In genomic region chr3:156527231-156527995, GRCm38 (mm10) we compare ENCODE assay signal across 24 mouse cellular contexts. TPM values are rescaled to one million over a fixed set of nuclear protein-coding genes. Genes with fewer than 3 reads are reported as not detected.
DNase-seq lines count a peak whose midpoint lies in the region; ATAC-seq lines count a peak whose summit lies in the region.
"Had no signal": no experiment of that assay in that cellular context is flagged by ENCODE, and none has a peak within 500 bp of the region (broad histone marks: within the 10 kb centered on the region; RNA-seq: fewer than 3 reads in every experiment).

No protein-coding gene starts in this region.

- no peak overlapping the region for H3K27ac ChIP-seq in midbrain, embryonic 11.5 days (ENCODE audit: low read depth, low read length)
- no peak overlapping the region for H3K27ac ChIP-seq in midbrain, embryonic 14.5 days (replicated peaks; ENCODE audit: low read depth, low read length)
- peak overlapping the region; percentile 24; the same call in 1 of the 2 replicates for H3K27ac ChIP-seq in forebrain, embryonic 16.5 days (ENCODE audit: low read length)
- H3K27ac ChIP-seq in embryonic facial prominence, embryonic 10.5 days (replicated peaks), result no peak overlapping the region
- H3K27ac ChIP-seq: layer of hippocampus, adult 2 months; limb, embryonic 12.5 days; liver, embryonic 12.5 days; midbrain, embryonic 12.5 days had no signal

- H3K9me3 ChIP-seq in midbrain, embryonic 11.5 days (ENCODE audit: control insufficient read depth, low read length), result no peaks in the 10 kb centered on the region
- H3K9me3 ChIP-seq in midbrain, embryonic 14.5 days (ENCODE audit: control insufficient read depth, low read length), result no peaks in the 10 kb centered on the region
- H3K9me3 ChIP-seq in forebrain, embryonic 16.5 days (ENCODE audit: control insufficient read depth, low read length), result no peaks in the 10 kb centered on the region
- no peaks in the 10 kb centered on the region for H3K9me3 ChIP-seq in embryonic facial prominence, embryonic 10.5 days
- H3K9me3 ChIP-seq: hindbrain, embryonic 13.5 days; limb, embryonic 12.5 days; liver, embryonic 12.5 days; midbrain, embryonic 12.5 days had no signal

- H3K36me3 ChIP-seq in midbrain, embryonic 11.5 days (ENCODE audit: control insufficient read depth, insufficient read depth, low read length), result no peaks in the 10 kb centered on the region
- no peaks in the 10 kb centered on the region for H3K36me3 ChIP-seq in midbrain, embryonic 14.5 days (ENCODE audit: control insufficient read depth, insufficient read depth, low read length)
- H3K36me3 ChIP-seq in forebrain, embryonic 16.5 days (ENCODE audit: control insufficient read depth, insufficient read depth), result no peaks in the 10 kb centered on the region
- H3K36me3 ChIP-seq in embryonic facial prominence, embryonic 10.5 days (replicated peaks), result no peaks in the 10 kb centered on the region
- H3K36me3 ChIP-seq: hindbrain, embryonic 13.5 days; limb, embryonic 12.5 days; liver, embryonic 12.5 days; midbrain, embryonic 12.5 days had no signal

- H3K4me3 ChIP-seq in midbrain, embryonic 11.5 days (ENCODE audit: low read depth, low read length), result no peak overlapping the region
- H3K4me3 ChIP-seq in midbrain, embryonic 14.5 days (replicated peaks; ENCODE audit: low read depth, low read length), result no peak overlapping the region
- no peak overlapping the region for H3K4me3 ChIP-seq in forebrain, embryonic 16.5 days (replicated peaks; ENCODE audit: low read length)
- no peak overlapping the region for H3K4me3 ChIP-seq in embryonic facial prominence, embryonic 10.5 days
- H3K4me3 ChIP-seq: hindbrain, embryonic 13.5 days; limb, embryonic 12.5 days; liver, embryonic 12.5 days; midbrain, embryonic 12.5 days had no signal

- no peaks in the 10 kb centered on the region for H3K4me1 ChIP-seq in midbrain, embryonic 11.5 days (ENCODE audit: control insufficient read depth, insufficient read depth, low read length)
- 0 out of 2 replicates have a peak, but pooled peaks cover 7% of the 10 kb centered on the region for H3K4me1 ChIP-seq in midbrain, embryonic 14.5 days (ENCODE audit: control insufficient read depth, insufficient read depth, low read length)
- peaks cover 9% of the 10 kb centered on the region for H3K4me1 ChIP-seq in forebrain, embryonic 16.5 days (replicated peaks; ENCODE audit: control insufficient read depth, insufficient read depth, low read length)
- H3K4me1 ChIP-seq in embryonic facial prominence, embryonic 10.5 days, result no peaks in the 10 kb centered on the region
- H3K4me1 ChIP-seq: hindbrain, embryonic 13.5 days; limb, embryonic 12.5 days; liver, embryonic 12.5 days; midbrain, embryonic 12.5 days had no signal

- no peaks in the 10 kb centered on the region for H3K27me3 ChIP-seq in midbrain, embryonic 11.5 days (ENCODE audit: control insufficient read depth, insufficient read depth, low read length)
- no peaks in the 10 kb centered on the region for H3K27me3 ChIP-seq in midbrain, embryonic 14.5 days (ENCODE audit: control insufficient read depth, insufficient read depth, low read length)
- H3K27me3 ChIP-seq in forebrain, embryonic 16.5 days (replicated peaks; ENCODE audit: control insufficient read depth, insufficient read depth, low read length), result no peaks in the 10 kb centered on the region
- no peaks in the 10 kb centered on the region for H3K27me3 ChIP-seq in embryonic facial prominence, embryonic 10.5 days (replicated peaks; ENCODE audit: low read depth, poor library complexity, severe bottlenecking)
- H3K27me3 ChIP-seq: hindbrain, embryonic 13.5 days; limb, embryonic 12.5 days; liver, embryonic 12.5 days; midbrain, embryonic 12.5 days had no signal

- peak; percentile 66 for ATAC-seq in cerebellum, adult (ENCODE audit: insufficient number of reproducible peaks, low FRiP score, low TSS enrichment)
- ATAC-seq in midbrain, embryonic 11.5 days (ENCODE audit: low FRiP score), result no peak
- ATAC-seq in midbrain, embryonic 14.5 days (ENCODE audit: low FRiP score, low TSS enrichment), result no peak
- peak; percentile 68 for ATAC-seq in forebrain, embryonic 16.5 days
- ATAC-seq: activated CD4-positive, CD25-positive, alpha-beta regulatory T cell, adult 4 months; inflammation-experienced regulatory T-cells, adult 6 months; liver, embryonic 12.5 days had no signal

- H3K9ac ChIP-seq in midbrain, embryonic 11.5 days (ENCODE audit: low read length), result no peak overlapping the region
- no peak overlapping the region for H3K9ac ChIP-seq in midbrain, embryonic 14.5 days (replicated peaks; ENCODE audit: low read length)
- H3K9ac ChIP-seq in forebrain, embryonic 16.5 days (replicated peaks; ENCODE audit: low read depth, low read length), result no peak overlapping the region
- H3K9ac ChIP-seq: hindbrain, embryonic 13.5 days; limb, embryonic 12.5 days; liver, embryonic 12.5 days; midbrain, embryonic 12.5 days had no signal

- WGBS in midbrain, embryonic 11.5 days, result 82% methylated on average over 2 of the region's 2 CpGs
- WGBS in midbrain, embryonic 14.5 days, result 85% methylated on average over 2 of the region's 2 CpGs
- 79% methylated on average over 2 of the region's 2 CpGs for WGBS in forebrain, embryonic 16.5 days
- 87% methylated on average over 2 of the region's 2 CpGs for WGBS in embryonic facial prominence, embryonic 10.5 days

- DNase-seq in cerebellum, postnatal 4 days (ENCODE audit: low spot score in 2 of 2), result no peak
- DNase-seq in midbrain, embryonic 11.5 days (ENCODE audit: low spot score, missing footprints), result peak; percentile 72
- DNase-seq in midbrain, embryonic 14.5 days, result no peak
- peak; percentile 68 for DNase-seq in cerebellum, adult 9-10 months
- DNase-seq in embryonic facial prominence, embryonic 10.5 days (ENCODE audit: low spot score), result no peak
- DNase-seq in adrenal gland, postnatal 10 days, result no peak
- DNase-seq: adrenal gland, adult 8-10 months; gastrocnemius, postnatal 36 days; kidney, adult 8-10 months; kidney, postnatal 25 days; lung, adult 18-20 months; lung, postnatal 10 days; right cerebral cortex, postnatal 14 days had no signal

- H3K4me2 ChIP-seq in midbrain, embryonic 11.5 days, result no peak overlapping the region
- no peak overlapping the region for H3K4me2 ChIP-seq in midbrain, embryonic 14.5 days (ENCODE audit: low read length)
- H3K4me2 ChIP-seq in forebrain, embryonic 16.5 days (ENCODE audit: low read length), result no peak overlapping the region
- H3K4me2 ChIP-seq: hindbrain, embryonic 13.5 days; limb, embryonic 12.5 days; liver, embryonic 12.5 days; midbrain, embryonic 12.5 days had no signal

RNA-seq across cellular contexts. Expression of gene Negr1, which starts 34.2 kb away (rescaled TPM):
- polyA plus RNA-seq in midbrain, embryonic 11.5 days (2014; fragmentation: Nextera tagmentation; extraction: Ambion mirVana), result 4.1 and 4.4 TPM in 2 replicates
- polyA plus RNA-seq in midbrain, embryonic 14.5 days (2014; fragmentation: Nextera tagmentation; extraction: Ambion mirVana), result 61.9 and 65.1 TPM in 2 replicates
- polyA plus RNA-seq in forebrain, embryonic 16.5 days (2015; fragmentation: Nextera tagmentation; extraction: Ambion mirVana), result 38.1 and 44.7 TPM in 2 replicates
- polyA plus RNA-seq in embryonic facial prominence, embryonic 10.5 days (2016; fragmentation: Nextera tagmentation; extraction: Ambion mirVana), result 2.7 and 3.6 TPM in 2 replicates
- 1 to 10 TPM; 6.7 to 7.9 TPM for total RNA-seq in adrenal gland, postnatal 10 days (2021)
- total RNA-seq: megakaryocyte progenitor cell, adult 5-6 weeks; monocyte, adult 5-6 weeks had no signal
- polyA plus RNA-seq: inflammation-experienced regulatory T-cells, adult 6 months had no signal

Comparison
In these comparisons a context has a peak if more than half of its experiments do, and no peak if none do; other contexts are left out.
1. DNase-seq: peak in midbrain, embryonic 11.5 days (single experiment) and cerebellum, adult 9-10 months (single experiment); none in cerebellum, postnatal 4 days (0 of 2), midbrain, embryonic 14.5 days (single experiment), embryonic facial prominence, embryonic 10.5 days (single experiment) and adrenal gland, postnatal 10 days (single experiment).
2. ATAC-seq: peak in cerebellum, adult (single experiment) and forebrain, embryonic 16.5 days (single experiment); none in midbrain, embryonic 11.5 days (single experiment) and midbrain, embryonic 14.5 days (single experiment).